Mouse (Mus musculus) liver, adult 2 months (tissue): ENCODE data around the gene Gtf2i.

ENCODE experiments used
- CTCF ChIP-seq: fragments of 200-500 bp; IDR thresholded peaks from 2 replicates; pipeline ENCODE4 v1.5.1; 2011; ENCODE audit warnings: low read depth, low read length, control low read depth
- POLR2A ChIP-seq: fragments of 200-500 bp; IDR thresholded peaks from 2 replicates; pipeline ENCODE4 v1.6.1; 2011; ENCODE audit warnings: low read length, control low read depth; ENCODE audit not compliant: insufficient read depth; ENCODE audit errors: extremely low read depth

DNA sequence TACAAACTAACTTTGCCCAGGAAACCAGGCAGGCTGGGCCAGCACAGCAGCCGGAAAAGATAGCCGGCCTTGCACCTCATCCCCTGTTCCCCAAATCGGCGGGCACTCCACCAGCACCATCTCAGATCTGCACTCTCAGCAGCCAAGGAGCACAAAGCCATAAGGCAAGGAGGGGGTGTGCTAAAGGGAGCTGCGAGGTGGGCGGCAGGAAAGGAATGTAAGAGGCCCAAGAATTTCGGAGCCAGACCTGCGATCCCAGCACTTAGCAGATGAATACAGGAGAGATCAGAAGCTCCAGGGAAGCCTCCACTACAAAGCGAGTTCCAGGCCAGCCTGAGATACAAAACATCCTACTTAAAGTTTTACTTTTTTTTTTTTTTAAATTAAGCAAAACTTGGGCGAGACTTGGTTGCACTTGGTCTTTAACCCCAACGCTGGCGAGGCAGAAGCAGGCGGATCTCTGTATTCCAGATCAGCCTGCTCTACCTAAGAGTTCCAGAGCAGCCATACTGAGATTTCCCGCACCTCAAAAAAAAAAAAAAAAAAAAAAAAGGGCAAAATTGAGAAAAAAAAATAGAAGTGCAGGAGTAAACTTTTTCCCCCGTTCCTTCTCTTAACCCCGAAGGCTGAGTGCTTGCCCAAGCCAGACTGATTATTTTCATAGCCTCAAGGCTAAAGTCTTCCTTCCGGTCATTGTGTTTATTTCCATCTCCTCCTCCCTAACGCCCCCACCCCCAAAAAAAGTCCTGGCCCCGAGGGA lies 1.7 kb downstream of the Gtf2i start:
- TF ChIP-seq CTCF, result no peak
- no peak for TF ChIP-seq POLR2A
